Mouse (Mus musculus): ENCODE measurements at regions not wholly inside any gene's neighbourhood (a gene's known extent, or its start where the extent isn't known, plus 50 kb on each side); places are given as distances from the start of the nearest gene placed in this dataset.

DNA sequence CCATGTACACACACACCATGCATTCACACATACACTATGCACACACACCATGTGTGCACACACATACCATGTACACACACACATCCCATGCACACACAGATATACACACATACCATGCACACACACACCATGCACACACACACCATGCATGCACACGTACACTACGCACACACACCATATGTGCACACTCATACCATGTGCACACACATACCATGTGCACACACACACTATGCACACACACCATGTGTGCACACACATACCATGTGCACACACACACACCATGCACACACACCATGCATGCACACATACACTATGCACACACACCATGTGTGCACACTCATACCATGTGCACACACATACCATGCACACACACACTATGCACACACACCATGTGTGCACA, 87.1 kb upstream of the Tmem150c start:
- TF ChIP-seq CTCF (conservative IDR thresholded peaks at IDR 0.05; ENCODE audit: low read length): no peak
- no peak for TF ChIP-seq POU5F1 (IDR thresholded peaks at IDR 0.05; ENCODE audit: borderline replicate concordance, low read length)
- no peak for TF ChIP-seq NANOG (IDR thresholded peaks at IDR 0.05; ENCODE audit: borderline replicate concordance, low read length)

All from E14TG2a.4 (cell line).